In the genomic region with DNA sequence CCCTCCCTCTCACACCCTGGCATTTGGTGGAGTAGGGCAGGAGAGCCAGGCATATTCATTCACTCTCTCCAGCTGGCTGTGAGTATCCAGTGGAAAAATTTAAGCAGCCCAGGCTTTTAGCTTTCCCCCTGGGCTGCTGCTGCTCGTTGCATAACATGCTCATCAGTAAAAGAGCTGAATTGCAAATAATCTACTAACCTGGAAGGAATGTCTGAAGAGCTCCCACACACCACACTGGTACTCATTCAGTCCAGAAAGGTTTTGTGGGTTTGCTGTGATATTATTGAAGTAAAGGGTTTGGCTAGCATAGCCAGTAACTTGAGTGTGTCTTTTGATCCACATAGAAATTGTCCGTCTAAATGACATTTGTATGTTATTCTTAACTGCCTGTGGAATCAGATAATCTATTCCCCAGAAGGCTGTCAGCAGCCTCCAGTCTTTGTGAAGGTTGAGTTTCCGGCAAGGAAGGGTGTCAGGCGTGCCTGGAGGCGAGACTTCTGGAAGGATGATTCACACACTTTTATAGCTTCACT, we compare ENCODE assay signal across 7 mouse cellular contexts.
DNase-seq lines count a peak whose midpoint lies in the region.

No protein-coding gene starts in this region.

- intact Hi-C loops in left cerebral cortex, postnatal 36 days (cut with DNase I), result loop anchor here (2.0 kb wide), 2 partner anchors 318 to 334 kb away; a partner anchor contains a TSS

- peak; percentile 37 for DNase-seq in layer of hippocampus, adult 11-12 months (ENCODE audit: low spot score)
- DNase-seq in layer of hippocampus, postnatal 25 days (ENCODE audit: extremely low spot score in 1 of 2, low spot score in 1 of 2), result no peak
- DNase-seq in brain, adult 2 months (ENCODE audit: low read depth, low spot score), result peak; percentile 85
- peak; percentile 61 for DNase-seq in gastrocnemius, postnatal 25 days
- peak; percentile 55 to 68 for DNase-seq in left cerebral cortex, postnatal 36 days (ENCODE audit: low spot score in 2 of 2)
- no peak for DNase-seq in embryo, embryonic 11 days
- DNase-seq in thymus, adult 18-20 months, result no peak

Comparison
In these comparisons a context has a peak if more than half of its experiments do, and no peak if none do; other contexts are left out.
1. DNase-seq: peak in layer of hippocampus, adult 11-12 months (single experiment), brain, adult 2 months (single experiment), gastrocnemius, postnatal 25 days (single experiment) and left cerebral cortex, postnatal 36 days (2 of 2); none in layer of hippocampus, postnatal 25 days (0 of 2), embryo, embryonic 11 days (single experiment) and thymus, adult 18-20 months (0 of 2).